Mouse (Mus musculus) heart, adult 2 months (tissue): ENCODE results near the gene Zcchc17. TPM values are rescaled to one million over a fixed set of nuclear protein-coding genes. Genes with fewer than 3 reads are reported as not detected.

Experiments used
- DNase-seq, 2 experiments: peaks; one replicate each; pipeline ENCODE4 v3.0.0; 2021
- H3K27ac ChIP-seq: fragments of 200-600 bp; 2 replicates; pipeline ENCODE4 v1.8.1; 2022
- H3K27me3 ChIP-seq: fragments of 200-500 bp; 2 replicates; pipeline ENCODE4 v1.6.1; 2012; ENCODE audit warnings: mild to moderate bottlenecking, low read length, inconsistent platforms, mixed read lengths; ENCODE audit not compliant: control insufficient read depth, insufficient read depth
- H3K36me3 ChIP-seq: fragments of 200-500 bp; 2 replicates; pipeline ENCODE4 v1.6.1; 2012; ENCODE audit warnings: low read length, inconsistent platforms; ENCODE audit not compliant: control insufficient read depth, insufficient read depth
- H3K4me1 ChIP-seq: fragments of 200-500 bp; 2 replicates; pipeline ENCODE4 v1.6.1; 2011; ENCODE audit warnings: low read length; ENCODE audit not compliant: control insufficient read depth, insufficient read depth
- H3K4me3 ChIP-seq: fragments of 200-600 bp; 2 replicates; pipeline ENCODE4 v1.8.1; 2022
- H3K79me2 ChIP-seq: fragments of 200-500 bp; replicated peaks from 2 replicates; pipeline ENCODE4 v1.6.1; 2012; ENCODE audit warnings: mild to moderate bottlenecking, inconsistent platforms, low read length, moderate library complexity, mixed read lengths; ENCODE audit not compliant: control insufficient read depth, insufficient read depth
- H3K9ac ChIP-seq: fragments of 200-500 bp; 2 replicates; pipeline ENCODE4 v1.6.1; 2012; ENCODE audit warnings: low read depth, mild to moderate bottlenecking, control low read depth, inconsistent platforms, low read length, mixed read lengths
- CTCF ChIP-seq: fragments of 200-600 bp; IDR thresholded peaks from 2 replicates; pipeline ENCODE4 v1.8.1; 2022; ENCODE audit warnings: antibody characterized with exemption, mild to moderate bottlenecking, moderate library complexity
- EP300 ChIP-seq: fragments of 200-500 bp; IDR thresholded peaks from 2 replicates; pipeline ENCODE4 v1.6.1; 2011; ENCODE audit warnings: low read depth, low read length, control low read depth; ENCODE audit not compliant: insufficient read depth
- POLR2A ChIP-seq: fragments of 200-500 bp; IDR thresholded peaks from 2 replicates; pipeline ENCODE4 v1.6.1; 2011; ENCODE audit warnings: mild to moderate bottlenecking, low read depth, low read length, control low read depth; ENCODE audit not compliant: insufficient read depth
- WGBS: fragments of 180-500 bp; shearing (Covaris S2); methylation state at CpG from one replicate; pipeline ENCODE4 v1.1.7; 2018; 5-methylcytosine and 5-hydroxymethylcytosine counted together
- intact Hi-C: fragments of 180-260 bp; cut with DNase I; formaldehyde crosslinking; loops from one replicate; pipeline ENCODE4 v1.15.1; 2025
- polyA plus RNA-seq: library from polyadenylated mRNA; depleted of rRNA; stranded (reverse); fragments of >200 nt; gene quantifications from 2 replicates; pipeline ENCODE4 v1.2.3, GENCODE M21; 2012
- total RNA-seq, 2 experiments: library from RNA; stranded (reverse); gene quantifications; 2 replicates each; pipeline ENCODE4 v1.2.3; 2021

Zcchc17 gene
- total and polyA plus RNA-seq, 3 experiments: 15.0 to 30.7 (median 25.8) TPM

DNA sequence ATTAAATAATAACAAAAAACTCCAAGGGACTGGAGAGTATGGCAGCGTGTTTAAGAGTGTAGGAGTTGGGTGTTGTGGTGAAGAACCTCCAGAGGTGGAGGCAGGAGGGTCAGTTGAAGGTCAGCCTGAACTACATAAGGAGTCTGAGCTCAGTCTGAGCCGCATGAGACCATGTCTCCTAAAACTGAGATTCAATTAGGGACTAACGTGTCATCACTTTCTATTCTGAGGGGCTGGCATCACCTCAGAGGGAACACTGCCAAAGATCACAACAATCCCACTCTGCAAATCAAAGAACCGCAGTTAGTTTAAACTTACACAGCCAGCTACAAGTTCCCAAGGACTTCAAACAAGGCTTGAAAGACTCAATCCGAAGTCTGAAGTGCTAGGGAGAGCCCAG lies 36.1 kb downstream of the Zcchc17 start:
- H3K27me3 ChIP-seq: no peaks in the 10 kb centered on the region
- intact Hi-C loops: no loop called here
- H3K79me2 ChIP-seq: no peaks in the 10 kb centered on the region
- H3K27ac ChIP-seq: peak overlapping the region; percentile 76
- no peaks in the 10 kb centered on the region for H3K36me3 ChIP-seq
- H3K4me1 ChIP-seq: peaks cover 1% of the 10 kb centered on the region; the same call in 1 of the 2 replicates
- H3K9ac ChIP-seq: no peak overlapping the region
- TF ChIP-seq POLR2A (no peak), CTCF (no peak), EP300 (peak; percentile 39; the same call in 1 of the 2 replicates)
- WGBS: 22% methylated on average over 5 of the region's 5 CpGs
- H3K4me3 ChIP-seq: no peak overlapping the region
- DNase-seq: peak in 1 of 2 experiments; percentile 62

DNA sequence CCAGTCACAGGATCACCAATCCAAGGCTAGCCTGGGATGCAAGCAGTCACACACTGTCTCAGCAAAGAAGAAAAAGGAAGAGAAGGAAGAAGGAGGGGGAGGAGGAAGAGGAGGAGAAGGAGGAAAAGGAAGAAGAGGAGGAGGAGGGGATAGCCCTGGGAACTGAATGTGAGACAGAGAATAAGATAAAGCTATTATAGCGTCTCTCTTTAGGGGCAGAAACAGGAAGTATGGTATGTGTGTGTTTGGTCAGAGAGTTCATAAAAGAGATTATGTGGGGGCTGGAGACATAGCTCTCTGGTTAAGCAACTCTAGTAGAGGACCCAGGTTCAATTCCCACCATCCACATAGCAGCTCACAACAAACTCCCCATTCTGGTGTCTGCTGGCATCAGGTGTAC lies 36.6 kb downstream of the Zcchc17 start:
- DNase-seq: no peak
- 22% methylated on average over 1 of the region's 1 CpGs for WGBS
- no peaks in the 10 kb centered on the region for H3K79me2 ChIP-seq
- H3K4me3 ChIP-seq: no peak overlapping the region
- H3K4me1 ChIP-seq: peaks cover 1% of the 10 kb centered on the region; the same call in 1 of the 2 replicates
- TF ChIP-seq CTCF (no peak), EP300 (no peak), POLR2A (no peak)
- H3K27me3 ChIP-seq: no peaks in the 10 kb centered on the region
- no peak overlapping the region for H3K9ac ChIP-seq
- H3K27ac ChIP-seq: peak overlapping the region; percentile 76
- intact Hi-C loops: no loop called here
- H3K36me3 ChIP-seq: no peaks in the 10 kb centered on the region

DNA sequence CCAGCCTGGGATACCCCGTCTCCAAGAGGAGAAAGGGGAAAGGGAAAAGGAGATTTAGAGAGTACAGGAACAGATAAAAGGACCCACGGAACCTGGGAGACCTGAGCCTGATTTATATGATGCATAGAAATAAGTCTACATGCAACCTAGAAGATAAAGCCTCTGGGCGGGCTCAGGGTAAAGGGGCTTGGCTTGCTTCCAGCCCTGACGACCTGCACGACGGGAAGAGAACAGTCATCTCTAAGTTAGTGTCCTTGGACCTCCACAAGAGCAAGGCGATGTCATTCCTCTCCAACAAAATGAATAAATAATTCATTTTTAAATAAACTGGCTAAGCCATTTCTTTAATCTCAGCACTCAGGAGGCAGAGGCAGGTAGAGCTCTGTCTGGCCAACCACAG lies 37.2 kb downstream of the Zcchc17 start:
- Histone ChIP-seq H3K36me3 (no peaks in the 10 kb centered on the region), H3K27me3 (no peaks in the 10 kb centered on the region), H3K4me3 (no peak overlapping the region), H3K27ac (no peak overlapping the region; the same call in 1 of the 2 replicates), H3K79me2 (no peaks in the 10 kb centered on the region), H3K4me1 (peaks cover 1% of the 10 kb centered on the region; the same call in 1 of the 2 replicates), H3K9ac (no peak overlapping the region)
- no peak for TF ChIP-seq POLR2A
- no peak for TF ChIP-seq CTCF
- TF ChIP-seq EP300: no peak
- 67% methylated on average over 7 of the region's 7 CpGs for WGBS
- no peak for DNase-seq
- intact Hi-C loops: no loop called here

DNA sequence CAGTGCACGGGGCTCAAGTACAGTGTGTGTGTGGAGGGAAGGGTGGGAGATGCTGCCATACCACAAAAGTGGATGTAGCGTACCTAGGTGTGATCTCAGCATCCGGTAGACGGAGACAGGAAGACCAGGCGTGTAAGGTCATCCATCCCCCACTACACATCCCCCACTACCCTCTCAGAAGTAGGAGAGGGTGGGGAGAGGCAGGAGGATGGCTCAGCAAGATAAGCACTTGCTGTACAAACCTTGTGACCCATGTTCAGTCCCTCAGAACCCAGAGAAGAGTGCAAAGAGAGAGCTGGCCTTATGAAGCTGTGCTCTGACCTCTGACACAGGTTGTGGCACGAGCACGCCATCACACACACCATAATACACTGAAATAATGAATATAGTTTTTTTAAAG lies 38.1 kb downstream of the Zcchc17 start:
- H3K27ac ChIP-seq: no peak overlapping the region
- H3K36me3 ChIP-seq: no peaks in the 10 kb centered on the region
- intact Hi-C loops: no loop called here

DNA sequence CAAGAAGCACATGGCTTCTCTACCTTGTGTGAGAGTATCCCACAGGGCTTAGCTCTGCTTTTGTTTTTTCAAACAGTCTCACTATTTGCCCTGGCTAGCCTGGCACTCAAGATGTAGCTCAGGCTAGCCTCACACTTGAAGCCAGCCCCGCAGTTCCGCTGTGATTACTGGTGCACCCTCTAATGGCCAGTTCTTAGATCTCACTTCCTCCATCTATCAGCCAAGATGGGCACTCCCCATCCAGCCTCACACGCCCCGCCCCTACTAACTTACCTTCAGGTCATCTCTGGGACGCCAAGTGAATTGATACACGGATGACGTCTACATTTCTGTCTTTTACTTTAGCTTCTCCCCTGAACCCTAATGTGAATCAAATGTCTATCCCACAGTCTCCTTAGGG lies 40.2 kb downstream of the Zcchc17 start:
- H3K27me3 ChIP-seq: no peaks in the 10 kb centered on the region
- no peaks in the 10 kb centered on the region for H3K36me3 ChIP-seq
- WGBS: 84% methylated on average over 7 of the region's 7 CpGs
- H3K27ac ChIP-seq: no peak overlapping the region
- no peak overlapping the region for H3K9ac ChIP-seq
- DNase-seq: no peak
- intact Hi-C loops: no loop called here
- H3K79me2 ChIP-seq: no peaks in the 10 kb centered on the region
- no peak overlapping the region for H3K4me3 ChIP-seq
- H3K4me1 ChIP-seq: peaks cover 1% of the 10 kb centered on the region; the same call in 1 of the 2 replicates
- no peak for TF ChIP-seq CTCF
- no peak for TF ChIP-seq POLR2A
- no peak for TF ChIP-seq EP300

More for the DNA sequence above, 38.1 kb downstream of the Zcchc17 start:
- H3K4me1 ChIP-seq: peaks cover 1% of the 10 kb centered on the region; the same call in 1 of the 2 replicates
- H3K79me2 ChIP-seq: no peaks in the 10 kb centered on the region
- TF ChIP-seq POLR2A (no peak), CTCF (no peak)
- no peak overlapping the region for H3K9ac ChIP-seq
- H3K4me3 ChIP-seq: no peak overlapping the region
- no peak for DNase-seq
- H3K27me3 ChIP-seq: no peaks in the 10 kb centered on the region
- 84% methylated on average over 7 of the region's 7 CpGs for WGBS

DNA sequence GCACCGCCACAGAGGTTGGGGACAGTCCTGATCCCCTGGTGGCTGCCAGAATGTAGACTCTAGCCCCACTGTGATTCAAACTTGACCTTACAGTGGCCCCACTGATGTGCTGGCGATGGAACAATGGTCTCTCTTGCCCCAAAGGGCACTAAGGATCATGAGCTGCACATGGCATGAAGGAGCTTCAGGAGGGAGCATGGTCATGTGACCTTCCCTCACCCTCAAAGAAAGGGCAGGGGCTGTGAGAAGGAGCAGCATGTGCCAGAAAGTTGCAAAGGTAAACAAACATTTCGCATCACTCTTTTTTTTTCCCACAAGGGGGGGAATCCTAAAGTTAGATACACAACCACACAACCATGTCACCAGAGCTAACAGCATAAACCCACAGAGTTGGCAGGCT lies 41.6 kb downstream of the Zcchc17 start:
- 0 out of 2 replicates have a peak, but pooled peaks cover 1% of the 10 kb centered on the region for H3K4me1 ChIP-seq

More for the DNA sequence above, 41.6 kb downstream of the Zcchc17 start:
- no peak for DNase-seq
- no peaks in the 10 kb centered on the region for H3K79me2 ChIP-seq
- 76% methylated on average over 3 of the region's 3 CpGs for WGBS
- H3K9ac ChIP-seq: no peak overlapping the region
- intact Hi-C loops: no loop called here
- TF ChIP-seq CTCF (no peak), POLR2A (no peak), EP300 (no peak)
- no peak overlapping the region for H3K27ac ChIP-seq
- H3K27me3 ChIP-seq: no peaks in the 10 kb centered on the region
- peaks cover 3% of the 10 kb centered on the region for H3K36me3 ChIP-seq
- H3K4me3 ChIP-seq: no peak overlapping the region
